Mouse (Mus musculus) heart, postnatal 0 days (tissue): ENCODE data around the gene Helt. TPM values are rescaled to one million over a fixed set of nuclear protein-coding genes. Genes with fewer than 3 reads are reported as not detected.

Experiments used
- ATAC-seq: fragments of 200-750 bp; cut with Nextera tagmentation; 2 replicates; pipeline ENCODE4 v1.8.0; 2017; ENCODE audit warnings: low read depth, moderate number of reproducible peaks, moderate library complexity; ENCODE audit not compliant: insufficient read depth
- DNase-seq: peaks from one replicate; pipeline ENCODE4 v3.0.0-alpha.2; 2016; ENCODE audit warnings: low spot score
- H3K27ac ChIP-seq: fragments of 300-500 bp; sonication (generic); 2 replicates; pipeline ENCODE4 v1.5.1; 2014; ENCODE audit warnings: low read depth, mild to moderate bottlenecking
- H3K27me3 ChIP-seq: fragments of 300-500 bp; sonication (generic); 2 replicates; pipeline ENCODE4 v1.6.1; 2014; ENCODE audit warnings: low read length, mixed read lengths; ENCODE audit not compliant: control insufficient read depth, insufficient read depth
- H3K36me3 ChIP-seq: fragments of 300-500 bp; sonication (generic); replicated peaks from 2 replicates; pipeline ENCODE4 v1.6.1; 2014; ENCODE audit warnings: low read length, mixed read lengths; ENCODE audit not compliant: control insufficient read depth, insufficient read depth
- H3K4me1 ChIP-seq: fragments of 300-500 bp; sonication (generic); 2 replicates; pipeline ENCODE4 v1.6.1; 2014; ENCODE audit warnings: antibody characterized with exemption; ENCODE audit not compliant: control insufficient read depth, insufficient read depth
- H3K4me2 ChIP-seq: fragments of 300-500 bp; sonication (generic); 2 replicates; pipeline ENCODE4 v1.6.1; 2014; ENCODE audit warnings: low read depth, mild to moderate bottlenecking, low read length, moderate library complexity
- H3K4me3 ChIP-seq: fragments of 300-500 bp; sonication (generic); 2 replicates; pipeline ENCODE4 v1.5.1; 2014; ENCODE audit warnings: low read depth, low read length
- H3K9ac ChIP-seq: fragments of 300-500 bp; sonication (generic); replicated peaks from 2 replicates; pipeline ENCODE4 v1.6.1; 2014; ENCODE audit warnings: low read depth, low read length, mixed read lengths
- H3K9me3 ChIP-seq: fragments of 300-500 bp; sonication (generic); replicated peaks from 2 replicates; pipeline ENCODE4 v1.6.1; 2016; ENCODE audit warnings: low read length; ENCODE audit not compliant: control insufficient read depth
- CTCF ChIP-seq: IDR thresholded peaks from 2 replicates; pipeline ENCODE4 v1.5.1; 2016; ENCODE audit warnings: antibody characterized with exemption, control low read depth, low read depth
- EP300 ChIP-seq: IDR thresholded peaks from 2 replicates; pipeline ENCODE4 v1.6.1; 2016; ENCODE audit warnings: antibody characterized with exemption, low read depth
- WGBS: fragments of 180-500 bp; shearing (Covaris S2); extraction: QIAGEN DNeasy Blood & Tissue Kit; methylation state at CpG from one replicate; pipeline ENCODE4 v1.1.7; 2014; 5-methylcytosine and 5-hydroxymethylcytosine counted together
- polyA plus RNA-seq: library from polyadenylated mRNA; unstranded; fragments of >200 nt; fragmentation: Nextera tagmentation; extraction: Ambion mirVana; gene quantifications from 2 replicates; pipeline ENCODE4 v1.2.1, GENCODE M21; 2015
- total RNA-seq: library from RNA; depleted of rRNA; stranded (reverse); fragments of >200 nt; gene quantifications from 2 replicates; pipeline ENCODE4 v1.2.3, GENCODE M21; 2014; ENCODE audit warnings: low replicate concordance

Gene Helt
- total and polyA plus RNA-seq, 2 experiments from 2014 or later = not detected

DNA sequence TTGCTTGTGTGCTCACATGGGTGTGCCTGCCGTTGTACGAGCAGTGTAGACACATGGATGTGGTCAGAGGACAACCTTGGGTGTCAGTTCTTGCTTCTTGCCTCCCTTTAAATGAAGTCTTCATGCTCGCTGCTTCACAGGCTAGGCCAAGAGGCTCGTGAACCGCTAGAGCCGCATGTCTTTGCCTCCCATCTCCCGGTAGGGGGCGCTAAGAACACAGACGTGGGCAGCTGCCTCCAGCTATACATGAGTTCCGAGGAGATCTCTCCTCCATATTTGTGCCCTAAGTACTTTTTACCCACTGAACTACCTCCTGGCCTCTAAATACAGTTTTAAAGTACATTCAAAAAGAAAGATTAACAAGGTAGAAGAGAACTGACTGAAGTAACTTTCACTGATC, 16.7 kb upstream of the Helt start:
- no peak overlapping the region for H3K4me3 ChIP-seq
- no peaks in the 10 kb centered on the region for H3K36me3 ChIP-seq
- H3K27ac ChIP-seq = no peak overlapping the region
- DNase-seq = peak; percentile 79
- no peaks in the 10 kb centered on the region for H3K9me3 ChIP-seq
- no peak for TF ChIP-seq EP300
- peak; percentile 95 for TF ChIP-seq CTCF
- H3K27me3 ChIP-seq = 0 out of 2 replicates have a peak, but pooled peaks cover 3% of the 10 kb centered on the region
- H3K4me2 ChIP-seq = no peak overlapping the region
- no peaks in the 10 kb centered on the region for H3K4me1 ChIP-seq
- no peak overlapping the region for H3K9ac ChIP-seq
- 9% methylated on average over 10 of the region's 10 CpGs for WGBS
- ATAC-seq = peak; percentile 83

- Histone ChIP-seq H3K27me3 (0 out of 2 replicates have a peak, but pooled peaks cover 3% of the 10 kb centered on the region), H3K36me3 (no peaks in the 10 kb centered on the region), H3K4me3 (no peak overlapping the region), H3K4me2 (no peak overlapping the region), H3K27ac (no peak overlapping the region), H3K4me1 (no peaks in the 10 kb centered on the region; the same call in 1 of the 2 replicates), H3K9ac (no peak overlapping the region), H3K9me3 (no peaks in the 10 kb centered on the region)
- DNase-seq = no peak
- 78% methylated on average over 2 of the region's 2 CpGs for WGBS
- TF ChIP-seq EP300 = no peak
- no peak for TF ChIP-seq CTCF
- no peak for ATAC-seq
Observed at GRCm38 (mm10) chr8:46308189-46308588, 13.7 kb upstream of the Helt start.

GRCm38 (mm10) chr8:46305733-46306349, 11.4 kb upstream of the Helt start:
- TF ChIP-seq EP300 (no peak), CTCF (peak; percentile 74)

GRCm38 (mm10) chr8:46302121-46302520, 7.7 kb upstream of the Helt start:
- Histone ChIP-seq H3K9me3 (no peaks in the 10 kb centered on the region), H3K4me3 (no peak overlapping the region), H3K4me1 (no peaks in the 10 kb centered on the region; the same call in 1 of the 2 replicates), H3K9ac (no peak overlapping the region), H3K4me2 (no peak overlapping the region), H3K36me3 (no peaks in the 10 kb centered on the region), H3K27me3 (0 out of 2 replicates have a peak, but pooled peaks cover 13% of the 10 kb centered on the region), H3K27ac (no peak overlapping the region)
- no peak for TF ChIP-seq EP300
- TF ChIP-seq CTCF = no peak
- DNase-seq (no peak), ATAC-seq (no peak)
- 83% methylated on average over 9 of the region's 9 CpGs for WGBS

More at GRCm38 (mm10) chr8:46305733-46306349, 11.4 kb upstream of the Helt start:
- no peaks in the 10 kb centered on the region for H3K9me3 ChIP-seq
- H3K4me2 ChIP-seq = no peak overlapping the region
- DNase-seq (peak; percentile 21), ATAC-seq (peak; percentile 44; the same call in 1 of the 2 replicates)
- H3K4me1 ChIP-seq = no peaks in the 10 kb centered on the region; the same call in 1 of the 2 replicates
- whole genome bisulfite sequencing = 1% methylated on average over 9 of the region's 9 CpGs
- no peak overlapping the region for H3K27ac ChIP-seq
- H3K36me3 ChIP-seq = no peaks in the 10 kb centered on the region
- H3K9ac ChIP-seq = no peak overlapping the region
- no peak overlapping the region for H3K4me3 ChIP-seq
- 0 out of 2 replicates have a peak, but pooled peaks cover 3% of the 10 kb centered on the region for H3K27me3 ChIP-seq

GRCm38 (mm10) chr8:46298847-46299246, 4.4 kb upstream of the Helt start:
- Histone ChIP-seq H3K27me3 (peaks cover 43% of the 10 kb centered on the region), H3K4me1 (no peaks in the 10 kb centered on the region), H3K4me2 (no peak overlapping the region), H3K36me3 (no peaks in the 10 kb centered on the region), H3K9ac (no peak overlapping the region), H3K4me3 (no peak overlapping the region), H3K9me3 (no peaks in the 10 kb centered on the region), H3K27ac (no peak overlapping the region)
- DNase-seq = no peak
- TF ChIP-seq CTCF (no peak), EP300 (no peak)
- no peak for ATAC-seq
- WGBS = 40% methylated on average over 7 of the region's 7 CpGs
